Mouse (Mus musculus): Measurements from ENCODE around the gene Irf2.

Irf2 gene

DNA sequence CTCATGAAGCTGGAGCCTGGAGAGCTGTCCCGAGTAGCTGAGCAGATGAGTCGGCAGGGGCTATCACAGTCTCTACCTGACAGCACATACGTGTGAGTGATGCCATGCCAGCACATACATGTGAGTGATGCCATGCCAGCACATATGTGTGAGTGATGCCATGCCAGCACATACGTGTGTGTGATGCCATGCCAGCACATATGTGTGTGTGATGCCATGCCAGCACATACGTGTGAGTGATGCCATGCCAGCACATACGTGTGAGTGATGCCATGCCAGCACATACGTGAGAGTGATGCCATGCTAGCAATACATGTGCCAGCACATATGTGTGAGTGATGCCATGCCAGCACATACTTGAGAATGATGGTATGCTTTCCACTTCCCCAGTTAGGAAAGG lies 18.6 kb downstream of the Irf2 start:
- no peak for DNase-seq (ENCODE audit: low spot score)

DNA sequence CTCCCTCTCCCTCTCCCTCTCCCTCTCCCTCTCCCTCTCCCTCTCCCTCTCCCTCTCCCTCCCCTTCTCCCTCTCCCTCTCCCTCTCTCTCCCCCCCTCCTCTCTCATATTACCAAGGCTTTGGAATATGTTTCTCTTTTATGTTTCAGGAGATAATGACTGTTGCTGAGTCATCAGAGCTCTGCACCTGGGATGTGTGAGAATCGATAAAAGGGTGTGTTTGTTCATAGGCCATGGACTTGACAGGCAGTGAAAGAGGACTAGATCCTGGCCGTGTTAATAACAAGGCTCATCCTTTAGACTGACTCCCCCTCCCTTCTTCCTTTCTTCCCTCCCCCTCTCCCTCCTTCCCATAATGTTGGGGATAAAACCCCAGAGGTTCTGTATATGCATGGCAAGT lies 19.1 kb downstream of the Irf2 start:
- no peak for DNase-seq (ENCODE audit: low spot score)

DNA sequence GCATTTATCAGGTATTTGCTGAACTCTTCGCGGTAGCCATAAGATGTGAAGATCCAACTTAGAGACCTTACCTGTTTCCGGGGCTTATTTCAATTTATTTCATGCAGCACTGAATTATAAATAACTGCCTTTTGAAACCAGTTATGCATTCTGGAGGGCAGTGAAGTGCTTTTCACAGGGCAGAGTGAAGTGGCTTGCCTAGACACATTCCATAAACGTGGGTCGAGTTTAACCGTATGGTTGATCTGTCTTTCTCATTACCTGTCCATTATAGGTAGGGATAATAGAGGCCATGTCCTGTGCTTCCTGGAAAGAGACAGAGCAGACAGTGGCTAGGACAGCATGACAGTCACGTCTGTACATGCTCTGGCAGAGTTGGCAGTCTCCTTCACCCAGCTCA lies 20.0 kb downstream of the Irf2 start:
- DNase-seq (ENCODE audit: low spot score): no peak

DNA sequence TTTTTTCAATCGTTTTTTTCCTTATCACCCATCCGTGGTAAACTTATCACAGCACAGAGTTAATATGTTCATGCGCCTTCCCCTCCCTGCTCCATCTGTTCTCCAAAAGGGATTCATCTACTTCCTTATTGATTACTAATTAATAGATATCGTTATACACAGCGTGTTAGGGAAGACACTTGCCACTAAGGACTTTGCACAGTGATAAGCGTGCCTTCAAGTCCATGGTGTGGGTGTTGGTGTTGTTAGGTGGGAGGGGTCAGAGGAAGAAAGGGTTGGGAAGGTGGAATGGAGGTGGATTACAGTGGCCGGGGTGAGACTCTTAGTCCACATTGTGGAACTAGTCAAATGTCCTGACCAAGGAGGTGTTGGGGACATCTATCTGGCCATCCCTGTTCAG lies 21.2 kb downstream of the Irf2 start:
- DNase-seq (ENCODE audit: low spot score): no peak

DNA sequence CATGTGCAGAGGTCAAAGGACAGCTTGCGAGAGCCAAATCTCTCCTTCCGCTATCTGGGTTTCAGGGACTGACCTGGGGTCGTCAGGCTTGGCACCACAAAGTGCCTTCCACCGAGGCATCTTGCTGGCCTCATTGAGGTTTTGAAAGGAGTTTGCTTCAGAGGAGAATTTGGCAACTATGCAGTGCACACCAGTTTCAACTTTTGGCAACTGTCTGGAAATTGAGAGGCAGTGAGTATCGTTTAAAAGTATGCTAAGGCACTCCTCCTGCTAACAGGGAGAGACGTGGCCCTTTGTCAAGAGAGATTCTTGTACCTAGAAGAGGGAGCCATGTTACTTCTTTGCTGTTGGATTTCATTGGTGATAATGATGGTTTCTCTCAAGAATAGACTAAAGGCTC lies 21.9 kb downstream of the Irf2 start:
- DNase-seq (ENCODE audit: low spot score): no peak

DNA sequence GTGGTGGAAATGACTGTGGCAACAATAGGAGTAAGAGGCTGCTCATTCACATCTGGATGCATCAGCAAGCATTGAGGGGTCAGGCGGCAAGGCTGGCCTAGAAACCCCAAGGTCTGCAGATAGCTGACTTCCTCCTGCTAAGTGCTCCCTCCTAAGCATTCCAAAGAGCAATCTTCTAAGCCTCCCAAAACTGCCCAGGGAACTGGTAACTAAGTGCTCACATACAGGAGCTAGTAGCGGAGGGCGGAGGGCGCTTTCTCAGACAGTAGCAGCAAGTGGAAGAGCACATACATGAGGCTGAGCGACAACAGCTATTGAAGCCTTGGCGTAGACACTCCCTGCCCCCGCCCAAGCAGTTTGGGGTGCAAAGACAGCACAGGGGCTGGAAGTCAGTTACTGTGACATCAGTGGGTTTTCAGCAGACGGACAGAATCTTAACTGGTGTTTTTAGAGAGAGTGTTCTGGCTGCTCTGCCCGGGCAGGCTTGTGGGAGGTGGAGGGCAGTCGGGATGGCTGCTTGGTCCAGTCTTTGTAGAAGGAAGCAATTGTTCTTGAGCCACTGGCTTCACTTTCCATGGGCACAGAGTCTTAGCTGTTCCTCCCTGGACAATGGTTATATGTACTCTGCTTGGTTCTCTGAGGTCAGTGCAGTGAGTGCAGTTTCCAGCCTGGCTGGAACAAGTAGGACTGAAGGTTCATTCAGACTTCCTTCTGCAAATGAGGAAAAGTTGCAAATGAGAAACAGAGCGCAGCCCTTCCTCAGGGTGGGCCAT lies 30.1 kb downstream of the Irf2 start:
- DNase-seq (ENCODE audit: low spot score): no peak

DNA sequence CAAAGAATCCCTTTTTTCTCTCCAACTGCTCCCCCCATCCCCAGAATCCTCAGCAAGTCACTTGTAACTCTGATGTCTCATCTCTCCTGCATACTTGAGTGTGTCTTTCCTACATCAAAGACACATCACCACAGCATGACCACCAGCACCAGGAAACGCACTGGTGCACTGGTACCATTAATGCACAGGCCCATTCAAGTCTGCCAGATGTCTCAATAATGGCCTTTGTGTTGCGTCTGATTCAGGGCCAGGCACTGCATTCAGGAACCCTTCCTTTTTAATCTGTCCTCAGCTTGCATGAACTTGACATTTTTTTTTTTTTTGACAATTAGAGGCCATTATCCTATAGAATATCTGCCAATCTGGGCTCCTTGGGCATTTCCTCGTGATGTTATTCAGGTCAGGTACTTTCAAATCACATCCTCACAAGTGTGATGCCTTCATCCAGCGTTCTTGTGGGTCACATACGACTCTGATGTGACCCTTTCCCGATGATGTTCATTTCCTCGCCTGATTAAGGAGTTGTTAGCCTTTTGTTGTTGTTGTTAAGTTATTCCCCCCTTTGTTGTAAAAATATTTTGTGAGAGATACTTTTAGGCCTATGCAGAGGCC lies 31.5 kb downstream of the Irf2 start:
- no peak for DNase-seq (ENCODE audit: low spot score)

DNA sequence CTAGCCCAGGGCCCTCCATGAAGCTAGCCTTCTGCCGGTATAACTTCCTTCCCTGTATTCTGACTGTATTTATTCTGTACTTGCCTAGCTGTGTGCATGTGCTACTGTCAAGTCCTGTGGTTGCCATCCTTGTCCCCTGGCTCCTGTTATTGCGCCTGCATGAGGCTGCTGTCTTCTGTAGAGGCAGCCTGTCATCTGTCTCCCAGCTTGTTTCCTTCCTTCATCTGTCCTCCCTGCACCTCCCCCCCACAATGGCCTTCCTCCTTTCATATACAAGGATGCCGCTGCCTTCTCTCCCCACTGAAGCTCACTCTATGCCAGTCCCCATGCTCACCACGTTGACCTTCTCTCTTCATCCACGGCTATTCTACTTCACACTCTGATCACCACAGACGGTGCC lies 33.3 kb downstream of the Irf2 start:
- no peak for DNase-seq (ENCODE audit: low spot score)

DNA sequence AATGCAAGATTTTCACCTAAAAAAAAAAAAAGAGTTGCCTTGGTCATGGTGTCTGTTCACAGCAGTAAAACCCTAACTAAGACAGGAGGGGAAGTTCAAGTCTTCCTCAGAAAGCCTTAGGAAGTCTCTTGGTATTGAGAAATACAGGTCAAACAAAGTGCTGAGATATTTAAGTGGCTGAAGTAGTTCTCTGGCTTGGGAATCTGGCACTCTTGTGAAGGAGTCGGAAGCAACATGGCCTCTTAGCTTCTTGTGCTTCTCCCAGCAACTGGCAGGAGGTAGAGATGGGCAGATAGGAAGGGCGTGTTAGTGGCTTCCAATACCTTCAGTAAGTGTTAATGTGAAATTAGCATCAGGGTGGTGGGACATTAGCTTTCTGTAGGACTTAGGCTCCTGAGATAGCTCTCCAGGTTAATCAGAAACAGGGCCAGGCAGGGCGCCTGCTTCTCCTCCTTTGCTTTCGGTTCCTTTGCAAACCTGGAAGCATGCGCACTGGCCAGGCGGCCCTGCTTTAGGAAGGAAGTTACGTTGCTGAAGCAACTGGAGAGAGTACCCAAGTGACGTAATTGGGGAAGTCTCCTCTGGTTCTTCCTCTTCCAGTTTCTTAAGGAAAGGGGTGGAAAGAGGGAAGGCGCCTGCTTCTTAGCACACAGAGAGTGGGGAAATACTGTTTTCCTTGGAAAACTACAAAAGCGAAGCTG lies 38.4 kb downstream of the Irf2 start:
- DNase-seq (ENCODE audit: low spot score): no peak

DNA sequence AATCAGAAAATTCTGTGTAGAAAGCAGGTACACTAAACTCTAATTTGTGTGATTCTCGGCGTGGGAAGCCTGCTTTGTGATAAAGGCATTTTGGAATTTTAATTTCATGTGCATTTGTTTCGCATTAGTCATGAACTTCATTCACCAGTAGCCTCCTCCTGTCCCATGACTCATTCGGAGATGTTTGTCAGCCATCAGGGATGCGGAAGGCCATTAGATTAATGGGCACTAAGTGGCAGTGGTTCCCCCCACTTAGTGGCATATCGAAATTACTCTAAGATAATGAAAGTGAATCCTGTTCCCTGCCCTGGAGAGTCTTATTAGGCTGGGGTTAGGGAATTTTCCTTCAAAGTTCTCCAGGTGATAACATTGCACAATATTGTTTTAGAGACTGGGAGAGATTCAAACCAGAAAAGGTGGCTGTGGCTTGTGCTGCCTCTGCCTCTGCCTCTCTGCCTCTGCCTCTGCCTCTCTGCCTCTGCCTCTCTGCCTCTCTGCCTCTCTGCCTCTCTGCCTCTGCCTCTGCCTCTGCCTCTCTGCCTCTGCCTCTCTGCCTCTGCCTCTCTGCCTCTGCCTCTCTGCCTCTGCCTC lies 41.6 kb downstream of the Irf2 start:
- DNase-seq (ENCODE audit: low spot score): no peak

DNA sequence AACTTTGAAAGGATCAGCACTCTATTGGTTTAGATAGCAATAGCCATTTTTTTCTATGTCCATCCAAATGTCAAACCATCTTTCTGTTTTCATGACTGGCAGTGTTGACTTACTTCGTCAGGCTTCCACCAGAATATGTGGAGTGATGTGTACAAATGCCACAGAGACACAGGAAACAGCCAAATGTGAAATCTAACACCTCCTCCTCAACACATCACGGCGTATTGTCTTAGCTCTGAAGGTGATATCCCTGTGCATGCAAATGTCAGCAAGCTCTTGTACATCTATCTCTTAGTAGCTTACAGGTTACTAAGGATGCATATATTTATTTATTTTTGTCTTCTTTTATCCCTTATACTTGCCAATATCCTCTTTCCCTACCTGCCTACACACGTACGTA lies 42.7 kb downstream of the Irf2 start:
- DNase-seq (ENCODE audit: low spot score): no peak

DNA sequence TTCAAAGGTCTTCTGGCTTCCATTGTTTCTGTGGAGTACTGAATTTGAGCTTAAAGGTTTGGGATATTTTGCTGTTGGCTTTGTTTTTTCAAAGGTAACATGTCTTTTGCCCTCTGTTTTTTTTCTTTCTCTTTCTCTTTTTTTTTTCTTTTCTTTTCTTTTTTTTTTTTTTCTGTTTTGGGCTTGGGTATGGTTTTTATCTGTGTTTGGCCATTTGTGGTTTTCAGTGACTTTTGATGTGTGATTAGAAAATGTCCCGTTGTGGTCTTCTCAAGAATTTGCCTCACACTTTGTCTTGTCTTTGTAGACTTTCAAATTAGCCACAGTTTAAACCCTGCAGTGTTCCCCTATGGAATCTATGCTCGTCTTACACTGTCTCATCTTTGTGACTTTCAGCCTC lies 45.5 kb downstream of the Irf2 start:
- no peak for DNase-seq (ENCODE audit: low spot score)

DNA sequence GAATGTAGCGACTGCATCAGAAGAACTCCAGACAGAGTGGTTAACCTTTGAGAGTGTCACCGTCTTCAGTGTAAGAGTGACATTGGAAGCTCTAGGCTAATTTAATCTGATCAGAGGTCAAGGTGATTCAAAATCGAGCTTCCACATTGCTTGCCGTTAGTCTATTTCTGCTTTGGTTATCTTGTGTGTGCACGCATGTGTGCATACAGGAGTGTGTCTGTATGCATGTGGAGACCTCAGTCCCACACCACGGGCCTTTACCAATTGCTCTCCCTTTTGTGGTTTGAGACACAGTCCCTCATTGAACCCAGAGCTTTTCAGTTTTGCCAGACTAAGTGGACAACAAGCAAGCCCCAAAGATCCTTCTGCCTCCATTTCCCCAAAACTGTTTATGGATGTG lies 46.4 kb downstream of the Irf2 start:
- no peak for DNase-seq (ENCODE audit: low spot score)

DNA sequence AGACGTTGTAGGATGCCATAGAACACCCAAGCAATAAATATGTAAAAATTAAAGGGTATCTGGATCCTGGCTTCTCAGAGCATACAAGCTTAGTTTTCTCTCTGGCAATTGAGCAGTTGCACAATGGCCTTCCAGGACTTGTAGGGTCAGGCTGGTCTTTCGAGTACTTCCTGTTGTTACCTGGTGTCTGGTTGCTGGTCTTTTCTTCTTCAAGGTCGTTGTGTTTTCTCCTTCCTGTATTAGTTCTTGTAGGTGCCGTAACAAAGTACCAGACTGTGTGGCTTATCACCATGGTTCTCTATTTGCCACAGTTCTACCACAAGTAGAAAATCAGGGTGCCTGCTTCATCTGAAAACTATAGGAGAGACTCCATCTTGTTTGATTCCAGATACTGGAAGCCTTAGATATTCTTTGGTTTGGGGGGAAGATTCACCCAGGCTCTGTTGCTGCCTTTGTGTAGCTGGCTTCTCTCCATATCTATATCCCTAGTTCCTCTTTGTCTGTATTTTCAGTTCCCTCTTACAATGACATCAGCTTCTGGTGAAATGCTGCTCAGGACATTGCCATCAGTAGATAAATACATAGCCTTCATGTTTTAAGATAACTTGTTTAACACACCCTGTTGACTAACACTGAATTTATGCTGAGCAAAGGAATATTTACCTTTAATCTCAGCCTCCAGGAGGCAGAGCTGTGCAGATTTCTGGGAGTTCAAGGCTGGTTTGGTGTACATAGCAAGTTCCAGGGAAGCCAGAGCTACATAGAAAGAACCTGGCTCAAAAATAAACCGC lies 49.8 kb downstream of the Irf2 start:
- DNase-seq (ENCODE audit: low spot score): no peak

DNA sequence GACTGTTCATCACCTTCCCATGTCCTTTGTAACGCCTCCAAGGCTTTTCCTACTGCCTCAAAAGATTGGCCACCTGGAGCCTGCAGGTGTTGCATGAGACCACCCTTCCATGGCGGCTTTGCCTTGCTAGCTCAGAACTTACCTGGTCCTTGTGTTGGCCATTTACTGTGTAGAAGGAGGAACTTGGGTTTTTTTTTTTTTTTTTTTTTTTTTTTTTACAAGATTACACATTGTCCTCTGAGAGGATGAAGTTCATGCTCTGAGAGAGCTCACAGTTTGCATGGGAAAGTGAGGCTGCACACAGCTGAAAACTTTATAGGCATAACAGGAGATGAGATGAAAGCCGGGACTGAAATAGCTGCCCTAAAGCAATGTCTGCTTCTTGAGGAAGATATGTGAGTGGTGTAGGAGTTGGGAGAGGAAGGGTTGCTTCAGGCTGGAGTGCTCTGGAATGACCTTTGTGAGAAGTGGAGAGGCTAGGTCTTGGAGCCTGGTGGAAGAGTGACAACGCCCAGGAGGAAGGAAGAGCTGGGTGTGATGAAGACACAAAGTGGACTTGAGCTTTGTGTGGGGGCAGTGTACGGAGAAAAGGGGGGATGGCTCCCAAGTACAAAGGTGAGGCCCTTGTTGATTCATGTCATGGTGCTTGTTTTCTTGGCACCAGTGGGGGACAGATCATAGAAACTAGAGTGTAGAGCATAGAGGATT lies 52.3 kb downstream of the Irf2 start:
- DNase-seq (ENCODE audit: low spot score): no peak

DNA sequence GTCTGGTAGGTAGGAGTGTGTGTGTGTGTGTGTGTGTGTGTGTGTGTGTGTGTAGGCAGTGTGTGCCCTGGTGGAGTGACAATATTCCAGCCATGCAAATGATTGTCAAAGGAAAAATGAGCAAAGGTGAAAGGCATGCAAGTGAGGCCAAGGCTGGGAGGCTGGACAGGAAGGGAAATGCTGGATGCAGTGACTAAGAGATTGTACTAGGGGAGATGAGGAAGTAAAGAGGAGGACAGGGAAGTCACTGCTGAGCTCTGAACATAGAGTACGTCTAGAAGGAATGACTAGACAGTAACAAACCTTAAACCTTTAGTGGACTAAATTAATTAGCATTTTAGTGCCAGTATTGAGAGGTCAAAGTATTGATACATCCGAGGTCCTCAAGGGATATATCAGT lies 53.1 kb downstream of the Irf2 start:
- no peak for DNase-seq (ENCODE audit: low spot score)

DNA sequence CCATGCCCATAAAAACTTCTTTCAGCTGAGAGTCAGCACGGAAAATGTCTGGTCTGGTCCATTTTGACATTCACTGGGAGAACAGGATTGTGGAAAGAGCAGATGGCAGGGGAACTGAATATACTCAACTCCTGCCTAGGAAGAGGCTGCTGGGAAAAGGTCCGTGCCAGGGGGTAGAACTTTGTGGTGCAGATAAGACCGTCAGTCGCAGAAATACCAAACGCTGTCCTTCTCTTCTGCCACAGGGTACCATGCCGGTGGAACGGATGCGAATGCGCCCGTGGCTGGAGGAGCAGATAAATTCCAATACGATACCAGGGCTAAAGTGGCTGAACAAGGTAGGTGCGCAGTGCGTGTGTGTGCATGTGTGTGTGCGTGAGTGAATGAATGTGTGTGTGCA lies 53.7 kb downstream of the Irf2 start:
- DNase-seq (ENCODE audit: low spot score): no peak

DNA sequence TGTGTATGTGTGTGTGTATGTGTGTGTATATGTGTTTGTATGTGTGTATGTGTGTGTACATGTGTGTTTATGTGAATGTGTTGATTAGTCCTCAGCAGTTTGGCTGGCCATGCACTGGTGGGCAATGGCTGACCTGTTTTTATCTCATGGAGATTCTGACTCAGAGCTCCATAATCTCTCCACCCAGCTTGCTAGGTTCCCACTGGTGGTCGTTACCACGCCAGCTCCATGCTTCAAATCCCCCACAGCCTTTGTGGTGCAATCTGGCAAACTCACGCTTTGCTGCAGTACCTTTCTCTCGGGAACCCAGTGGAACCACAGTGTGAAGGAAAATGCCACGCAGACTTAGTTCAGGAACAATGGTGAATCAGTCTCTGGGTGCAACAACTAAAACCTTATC lies 54.8 kb downstream of the Irf2 start:
- DNase-seq (ENCODE audit: low spot score): no peak

DNA sequence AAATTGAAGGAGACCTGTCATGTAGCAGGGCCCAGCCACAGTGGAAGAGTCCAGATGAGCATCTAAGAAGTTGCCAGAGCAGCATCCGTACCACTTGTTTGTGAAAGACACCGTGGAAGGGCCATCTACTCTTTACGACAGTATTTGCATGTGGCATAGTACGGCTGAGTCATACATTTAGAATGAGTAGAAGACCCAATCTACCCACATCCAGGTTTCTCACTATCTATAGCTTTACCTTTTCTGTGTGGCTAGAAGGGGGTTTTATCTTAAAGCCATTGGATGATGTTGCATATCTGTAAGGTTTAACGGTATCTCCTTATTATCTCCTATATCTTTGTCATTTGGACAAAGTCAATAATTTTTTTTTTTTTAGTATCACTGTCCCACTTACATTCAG lies 59.7 kb downstream of the Irf2 start:
- no peak for DNase-seq (ENCODE audit: low spot score)

DNA sequence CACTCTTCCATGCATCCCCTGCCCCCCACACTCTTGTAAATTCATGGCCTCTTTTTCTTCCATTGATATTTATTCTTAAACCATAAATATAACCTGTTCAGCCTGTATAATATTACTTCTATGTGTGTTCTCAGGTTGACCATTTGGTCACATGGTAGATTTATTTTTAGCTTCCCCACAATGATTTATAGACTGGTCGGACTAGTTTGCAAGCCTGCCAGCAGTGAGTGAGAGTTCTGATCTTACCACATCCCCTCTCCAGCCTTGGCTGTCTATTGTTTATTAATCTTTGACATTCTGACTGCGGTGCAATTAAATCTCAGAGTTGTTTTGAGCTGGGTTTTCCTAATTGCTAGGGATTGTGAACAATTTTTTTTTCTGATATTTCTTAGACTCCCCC lies 60.2 kb downstream of the Irf2 start:
- no peak for DNase-seq (ENCODE audit: low spot score)

DNA sequence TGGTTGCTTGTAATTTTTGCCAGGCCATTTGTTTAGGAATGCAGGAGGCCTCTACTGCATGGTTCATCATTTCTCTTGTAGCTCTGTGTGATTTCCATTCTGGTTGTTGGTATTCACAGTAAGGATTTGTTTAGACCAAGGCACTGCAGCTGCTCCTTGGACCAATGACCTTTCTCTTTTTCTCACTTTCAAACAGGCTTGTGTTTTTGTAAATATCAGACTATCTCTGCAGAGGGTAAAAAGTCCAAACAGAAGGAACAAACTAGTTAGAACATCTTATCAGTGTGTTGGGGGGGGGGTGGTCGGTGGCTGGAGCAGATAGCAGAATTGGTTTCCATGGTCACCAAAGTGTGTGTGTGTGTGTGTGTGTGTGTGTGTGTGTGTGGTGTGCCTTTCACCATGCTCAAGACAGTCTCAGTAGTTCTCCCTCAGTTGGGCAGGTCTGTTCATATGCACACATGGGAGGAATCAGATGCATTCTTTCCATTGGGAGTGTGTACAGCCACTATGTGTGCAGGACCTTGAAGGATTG lies 61.7 kb downstream of the Irf2 start:
- DNase-seq (ENCODE audit: low spot score): no peak

Measured in layer of hippocampus, adult 9-10 months (tissue).